Mouse (Mus musculus) ES-E14 (cell line): ENCODE data around the gene Mtfmt. TPM values are rescaled to one million over a fixed set of nuclear protein-coding genes. Genes with fewer than 3 reads are reported as not detected.

Experiments used
- DNase-seq: peaks from one replicate; pipeline ENCODE4 v3.0.0-alpha.2; 2013; ENCODE audit warnings: low read depth, low spot score
- H3K27ac ChIP-seq: 2 replicates; pipeline ENCODE4 v1.5.1; 2012; ENCODE audit warnings: low read depth, mild to moderate bottlenecking, low read length, moderate library complexity, mixed read lengths; ENCODE audit not compliant: poor library complexity, insufficient read depth, severe bottlenecking
- H3K36me3 ChIP-seq: 2 replicates; pipeline ENCODE4 v1.6.1; 2012; ENCODE audit warnings: mild to moderate bottlenecking, low read length, moderate library complexity, mixed read lengths; ENCODE audit not compliant: control insufficient read depth, poor library complexity, insufficient read depth, severe bottlenecking
- H3K4me1 ChIP-seq, 2 experiments: fragments of 150-350 bp in 1 of 2; sonication (generic) in 1 of 2; 2 replicates each; pipeline ENCODE4 v1.6.1; 2012; ENCODE audit warnings: low read length in 2 of 2, mild to moderate bottlenecking in 1 of 2, mixed read lengths in 1 of 2; ENCODE audit not compliant: control insufficient read depth in 2 of 2, insufficient read depth in 2 of 2, poor library complexity in 1 of 2
- H3K4me3 ChIP-seq, 2 experiments: fragments of 150-350 bp in 1 of 2; sonication (generic) in 1 of 2; 2 replicates each; pipeline ENCODE4 v1.5.1; 2012; ENCODE audit warnings: low read length in 2 of 2, low read depth in 1 of 2, mild to moderate bottlenecking in 1 of 2, mixed read lengths in 1 of 2; ENCODE audit not compliant: insufficient read depth in 1 of 2, poor library complexity in 1 of 2, severe bottlenecking in 1 of 2
- H3K9ac ChIP-seq: 2 replicates; pipeline ENCODE4 v1.6.1; 2012; ENCODE audit warnings: low read depth, mild to moderate bottlenecking, low read length, mixed read lengths; ENCODE audit not compliant: poor library complexity, insufficient read depth, severe bottlenecking
- H3K9me3 ChIP-seq: fragments of 150-350 bp; sonication (generic); 2 replicates; pipeline ENCODE4 v1.6.1; 2012; ENCODE audit warnings: low read depth, mild to moderate bottlenecking, low read length; ENCODE audit not compliant: control insufficient read depth, insufficient read depth
- CHD2 ChIP-seq: IDR thresholded peaks from 2 replicates; pipeline ENCODE4 v1.6.1; 2014; ENCODE audit warnings: mild to moderate bottlenecking, low read depth, low read length, inconsistent platforms
- HCFC1 ChIP-seq: IDR thresholded peaks from 2 replicates; pipeline ENCODE4 v1.6.1; 2012; ENCODE audit warnings: low read length, inconsistent platforms, borderline replicate concordance; ENCODE audit not compliant: insufficient read depth
- MAFK ChIP-seq: IDR thresholded peaks from 2 replicates; pipeline ENCODE4 v1.6.1; 2014; ENCODE audit warnings: mild to moderate bottlenecking, low read depth, low read length, inconsistent platforms; ENCODE audit not compliant: insufficient read depth
- ZC3H11A ChIP-seq: IDR thresholded peaks from 2 replicates; pipeline ENCODE4 v1.6.1; 2012; ENCODE audit warnings: low read depth, mild to moderate bottlenecking, inconsistent platforms, low read length, borderline replicate concordance
- ZNF384 ChIP-seq: IDR thresholded peaks from 2 replicates; pipeline ENCODE4 v1.6.1; 2012; ENCODE audit warnings: low read depth, low read length, inconsistent platforms
- in situ Hi-C, 2 experiments: fragments of 600-800 bp; cut with MboI; formaldehyde crosslinking; loops; one replicate each; pipeline ENCODE4 v1.15.1; 2025; ENCODE audit warnings: low sequenced_read_pairs in 2 of 2, inconsistent platforms in 1 of 2; ENCODE audit not compliant: unreplicated experiment in 2 of 2
- total RNA-seq: library from RNA; depleted of rRNA; stranded (reverse); fragments of 300-350 nt; gene quantifications from 2 replicates; pipeline ENCODE4 v1.2.3, GENCODE M21; 2012

Gene Mtfmt
- total RNA-seq, 1 experiment, result 9.1 TPM

DNA sequence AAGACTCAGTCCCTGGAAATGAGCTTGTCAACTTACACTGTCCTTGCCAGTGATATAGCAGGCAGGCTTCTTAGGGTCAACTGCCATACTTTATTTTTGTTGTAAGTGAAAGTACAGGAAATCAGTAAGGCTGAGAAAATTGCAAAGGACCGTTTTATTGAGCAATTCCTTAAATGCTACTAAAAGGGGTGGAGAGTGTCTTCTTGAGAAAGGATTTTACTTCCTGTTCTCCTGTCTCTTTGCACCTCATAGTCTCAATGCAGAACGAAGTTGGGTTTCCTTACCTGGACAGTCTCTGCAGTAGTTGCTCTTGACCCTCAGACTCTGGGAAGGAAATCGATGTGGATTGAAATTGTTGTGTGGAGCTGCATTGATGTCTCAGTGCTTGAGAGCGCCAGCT, 37.2 kb downstream of the Mtfmt start:
- Histone ChIP-seq H3K4me3 (no peak overlapping the region), H3K9me3 (no peaks in the 10 kb centered on the region), H3K9ac (no peak overlapping the region), H3K27ac (no peak overlapping the region), H3K4me1 (no peaks in the 10 kb centered on the region), H3K36me3 (peaks cover 7% of the 10 kb centered on the region; the same call in 1 of the 2 replicates)
- in situ Hi-C loops, result no loop called here
- TF ChIP-seq CHD2 (no peak), HCFC1 (no peak), ZNF384 (no peak), ZC3H11A (no peak), MAFK (no peak)
- no peak for DNase-seq

- TF ChIP-seq ZNF384 (no peak), ZC3H11A (no peak), CHD2 (no peak), MAFK (no peak), HCFC1 (no peak)
- Histone ChIP-seq H3K27ac (no peak overlapping the region), H3K9ac (no peak overlapping the region), H3K36me3 (peaks cover 8% of the 10 kb centered on the region; the same call in 1 of the 2 replicates), H3K9me3 (no peaks in the 10 kb centered on the region), H3K4me1 (no peaks in the 10 kb centered on the region), H3K4me3 (no peak overlapping the region)
- no peak for DNase-seq
- in situ Hi-C loops, result no loop called here
These were observed 43.6 kb downstream of the Mtfmt start for GRCm38 (mm10) chr9:65479158-65479557.

DNA sequence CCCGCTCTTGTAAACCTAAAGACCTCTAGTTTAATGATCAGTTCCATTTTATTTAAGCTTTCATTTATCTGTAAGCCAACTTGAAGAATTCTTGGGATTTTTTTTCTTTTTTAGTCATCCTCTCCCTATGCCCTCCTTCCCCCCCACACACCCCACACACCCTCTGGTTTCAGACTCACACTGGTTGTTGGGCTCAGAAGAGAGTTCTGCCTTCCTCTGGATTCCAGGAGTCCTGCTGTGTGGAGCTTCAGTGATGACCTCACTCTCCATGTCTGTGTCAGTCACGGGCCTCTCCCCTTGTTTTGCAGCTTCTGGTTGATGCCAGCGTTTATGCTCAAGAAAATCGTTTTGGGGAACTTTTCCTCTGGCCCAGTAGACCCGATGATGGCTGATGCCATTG, 44.5 kb downstream of the Mtfmt start:
- TF ChIP-seq HCFC1 (no peak), ZC3H11A (no peak), CHD2 (no peak), ZNF384 (no peak), MAFK (no peak)
- in situ Hi-C loops, result no loop called here
- no peaks in the 10 kb centered on the region for H3K9me3 ChIP-seq
- H3K4me1 ChIP-seq, result no peaks in the 10 kb centered on the region
- no peak overlapping the region for H3K9ac ChIP-seq
- H3K27ac ChIP-seq, result no peak overlapping the region
- no peak overlapping the region for H3K4me3 ChIP-seq
- no peak for DNase-seq
- peaks cover 10% of the 10 kb centered on the region; the same call in 1 of the 2 replicates for H3K36me3 ChIP-seq

GRCm38 (mm10) chr9:65491476-65491875, 55.9 kb downstream of the Mtfmt start:
- Histone ChIP-seq H3K9ac (no peak overlapping the region), H3K36me3 (peaks cover 4% of the 10 kb centered on the region; the same call in 1 of the 2 replicates), H3K4me1 (no peaks in the 10 kb centered on the region), H3K4me3 (no peak overlapping the region), H3K27ac (no peak overlapping the region), H3K9me3 (no peaks in the 10 kb centered on the region)
- no peak for DNase-seq
- TF ChIP-seq HCFC1, result no peak
- TF ChIP-seq MAFK, result no peak
- no peak for TF ChIP-seq ZC3H11A
- no peak for TF ChIP-seq CHD2
- TF ChIP-seq ZNF384, result no peak
- in situ Hi-C loops, result no loop called here

DNA sequence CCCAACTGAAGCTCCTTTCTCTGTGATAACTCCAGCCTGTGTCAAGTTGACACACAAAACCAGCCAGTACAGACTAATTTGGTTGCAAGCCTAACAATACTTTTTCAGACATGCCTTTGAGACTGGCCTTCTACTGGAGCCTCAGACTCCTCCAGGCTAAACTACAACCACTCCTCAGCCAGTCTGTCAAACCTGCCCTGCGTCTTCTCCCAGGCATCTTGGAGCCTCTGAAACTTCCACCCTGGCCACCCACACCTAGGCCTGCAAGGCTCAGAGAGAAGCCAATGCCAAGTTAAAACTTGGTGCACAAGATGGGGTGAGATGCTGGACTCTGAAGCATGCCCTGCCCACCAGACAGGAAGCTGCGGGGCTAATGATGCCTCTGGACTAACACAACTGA, 56.8 kb downstream of the Mtfmt start:
- Histone ChIP-seq H3K27ac (no peak overlapping the region), H3K9me3 (no peaks in the 10 kb centered on the region), H3K4me3 (no peak overlapping the region), H3K4me1 (no peaks in the 10 kb centered on the region), H3K9ac (no peak overlapping the region), H3K36me3 (peaks cover 2% of the 10 kb centered on the region; the same call in 1 of the 2 replicates)
- DNase-seq, result no peak
- TF ChIP-seq ZNF384, result no peak
- TF ChIP-seq ZC3H11A, result no peak
- TF ChIP-seq CHD2, result no peak
- no peak for TF ChIP-seq HCFC1
- TF ChIP-seq MAFK, result no peak
- in situ Hi-C loops, result no loop called here
